Mouse (Mus musculus): ENCODE measurements around the gene Smurf1.
A peak's percentile ranks its signal among the peaks of the same experiment; 100 is the strongest.

Smurf1 gene

DNA sequence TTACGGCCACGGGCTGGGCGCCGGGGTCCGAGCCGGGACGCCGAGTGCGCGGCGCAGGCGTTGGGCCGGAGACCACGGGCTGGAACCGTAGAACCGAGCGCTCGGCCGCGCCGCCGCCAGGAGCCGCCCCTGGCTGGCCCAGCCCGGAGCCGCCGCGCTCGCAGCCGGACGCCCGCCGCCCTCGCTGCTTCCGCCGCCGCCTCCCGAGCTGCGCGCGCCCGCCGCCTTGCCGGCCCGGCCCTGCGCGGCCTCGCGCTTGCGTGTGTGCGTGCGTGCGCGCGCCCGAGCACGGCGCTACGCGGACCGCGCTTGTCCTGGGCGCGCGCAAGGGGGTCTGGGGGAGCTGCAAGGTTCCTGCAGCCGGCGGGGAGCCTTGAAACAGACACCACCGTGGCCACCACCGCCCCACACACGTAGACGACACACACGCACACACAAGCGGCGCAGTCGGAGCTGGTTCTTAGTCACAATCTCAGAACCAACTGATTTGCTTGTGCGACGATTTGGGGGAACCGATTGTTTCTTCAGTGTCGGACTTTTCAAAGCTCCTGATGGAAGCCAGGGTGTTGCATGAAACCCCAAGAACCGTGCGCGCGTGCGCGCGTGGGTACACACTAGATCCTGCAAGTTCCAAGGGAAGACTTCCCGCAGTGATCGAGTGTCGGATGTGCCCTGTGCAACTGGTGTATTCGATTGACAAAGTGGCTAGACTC is at the start of gene Smurf1:
Smurf1 (minus strand) TSS at position 209 of the 713 bp plus-strand sequence.
- peak; percentile 53 for ATAC-seq (ENCODE audit: insufficient number of reproducible peaks, low FRiP score, low TSS enrichment)

DNA sequence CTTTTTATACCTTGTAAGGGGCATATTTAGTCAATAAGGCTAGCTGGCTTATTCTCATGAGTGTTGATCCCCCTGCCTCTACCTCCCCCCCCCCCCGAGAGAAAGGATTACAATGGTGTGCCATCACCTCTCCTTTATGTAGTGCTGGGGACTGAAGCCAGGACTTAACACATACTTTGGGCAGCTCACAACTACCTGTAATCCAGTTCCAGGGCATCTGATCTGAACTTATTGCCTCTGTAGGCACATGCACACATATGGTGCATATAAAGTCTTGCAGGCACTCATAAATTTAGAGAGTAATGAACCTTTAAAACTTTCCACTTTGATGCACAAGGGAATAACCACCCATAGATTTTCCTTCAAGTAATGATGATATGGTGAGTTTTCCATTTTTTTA is 48.6 kb upstream of the Smurf1 start:
- no peak for ATAC-seq (ENCODE audit: insufficient number of reproducible peaks, low FRiP score, low TSS enrichment)

- ATAC-seq (ENCODE audit: insufficient number of reproducible peaks, low FRiP score, low TSS enrichment), result no peak
Measured at GRCm38 (mm10) chr5:145008878-145009659, 43.4 kb upstream of the Smurf1 start.

DNA sequence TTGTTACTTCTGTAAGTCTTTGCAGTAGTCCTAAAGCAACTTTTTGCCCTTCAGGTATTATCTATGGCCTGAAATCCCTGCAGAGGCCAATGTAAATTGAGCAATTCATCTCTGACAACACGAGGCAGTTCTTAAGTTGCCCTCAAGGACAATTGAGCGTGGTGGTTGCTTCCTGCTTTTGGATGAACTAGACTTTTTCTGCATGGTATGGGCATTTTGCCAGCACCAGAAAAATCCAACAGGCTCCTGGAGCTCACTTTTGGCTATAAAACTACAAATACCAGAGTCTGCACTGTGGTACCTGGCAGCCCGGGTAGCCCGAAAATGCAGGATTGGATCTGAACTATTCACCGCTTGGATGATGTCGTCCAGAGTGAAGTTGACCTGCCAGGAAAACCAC is 39.9 kb upstream of the Smurf1 start:
- no peak for ATAC-seq (ENCODE audit: insufficient number of reproducible peaks, low FRiP score, low TSS enrichment)

- no peak for ATAC-seq (ENCODE audit: insufficient number of reproducible peaks, low FRiP score, low TSS enrichment)
Measured at GRCm38 (mm10) chr5:145004495-145004894, 38.8 kb upstream of the Smurf1 start.

DNA sequence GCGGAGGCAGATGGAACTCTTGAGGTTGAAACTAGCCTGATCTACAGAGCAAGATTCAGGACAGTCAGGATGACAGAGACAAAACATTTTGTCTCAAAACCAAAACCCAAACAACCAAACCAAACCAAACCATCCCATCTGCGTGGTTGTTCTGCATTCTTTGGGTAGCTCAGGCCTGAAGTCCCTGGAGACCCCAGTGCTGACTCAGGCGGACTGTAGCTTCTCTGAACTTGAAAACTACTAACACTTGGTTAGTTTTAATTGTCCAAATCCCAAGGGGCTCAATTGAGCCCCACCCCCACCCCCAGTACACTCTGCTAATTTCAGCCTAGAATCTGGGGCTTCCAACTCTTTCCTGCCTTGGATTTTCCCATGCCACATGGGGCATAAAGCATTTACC is 37.7 kb upstream of the Smurf1 start:
- no peak for ATAC-seq (ENCODE audit: insufficient number of reproducible peaks, low FRiP score, low TSS enrichment)

DNA sequence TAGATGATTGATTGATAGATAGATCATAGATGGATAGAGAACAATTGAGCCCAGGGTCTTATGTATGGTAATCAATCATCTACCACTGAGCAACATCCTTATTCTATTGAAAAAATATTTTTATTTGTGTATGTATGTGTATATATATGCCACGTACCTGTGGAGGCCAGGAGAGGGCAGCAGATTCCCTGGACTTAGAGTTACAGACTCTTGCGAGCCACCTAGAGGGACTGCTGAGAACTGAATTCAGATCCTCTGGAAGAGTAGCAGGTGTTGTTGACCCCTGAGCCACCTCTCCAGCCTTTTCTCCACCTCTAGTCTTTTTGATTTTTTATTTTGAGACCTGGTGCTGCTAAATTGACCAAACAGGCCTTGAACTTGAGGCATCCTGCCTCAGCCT is 32.8 kb upstream of the Smurf1 start:
- ATAC-seq (ENCODE audit: insufficient number of reproducible peaks, low FRiP score, low TSS enrichment), result no peak

- no peak for ATAC-seq (ENCODE audit: insufficient number of reproducible peaks, low FRiP score, low TSS enrichment)
Measured at GRCm38 (mm10) chr5:144990481-144990880, 24.8 kb upstream of the Smurf1 start.

DNA sequence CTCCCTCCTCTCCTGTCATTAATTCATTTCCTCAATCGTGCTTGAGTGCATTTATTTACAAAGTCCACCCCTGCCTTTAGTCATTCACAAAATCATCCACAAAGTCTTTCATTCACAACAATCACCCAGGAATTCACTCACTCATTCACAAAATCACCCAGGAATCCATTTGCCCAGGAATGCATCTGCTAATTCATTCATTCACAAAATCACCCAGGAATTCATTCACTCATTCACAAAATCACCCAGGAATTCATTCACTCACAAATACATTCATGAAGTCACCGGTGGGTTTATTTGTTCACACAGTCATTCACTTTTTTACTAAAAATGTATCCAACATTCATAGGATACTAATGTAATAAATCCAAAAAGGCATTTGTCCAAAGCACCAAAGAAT is 24.4 kb upstream of the Smurf1 start:
- no peak for ATAC-seq (ENCODE audit: insufficient number of reproducible peaks, low FRiP score, low TSS enrichment)

GRCm38 (mm10) chr5:144989061-144989405 is 23.4 kb upstream of the Smurf1 start:
- ATAC-seq (ENCODE audit: insufficient number of reproducible peaks, low FRiP score, low TSS enrichment), result no peak

DNA sequence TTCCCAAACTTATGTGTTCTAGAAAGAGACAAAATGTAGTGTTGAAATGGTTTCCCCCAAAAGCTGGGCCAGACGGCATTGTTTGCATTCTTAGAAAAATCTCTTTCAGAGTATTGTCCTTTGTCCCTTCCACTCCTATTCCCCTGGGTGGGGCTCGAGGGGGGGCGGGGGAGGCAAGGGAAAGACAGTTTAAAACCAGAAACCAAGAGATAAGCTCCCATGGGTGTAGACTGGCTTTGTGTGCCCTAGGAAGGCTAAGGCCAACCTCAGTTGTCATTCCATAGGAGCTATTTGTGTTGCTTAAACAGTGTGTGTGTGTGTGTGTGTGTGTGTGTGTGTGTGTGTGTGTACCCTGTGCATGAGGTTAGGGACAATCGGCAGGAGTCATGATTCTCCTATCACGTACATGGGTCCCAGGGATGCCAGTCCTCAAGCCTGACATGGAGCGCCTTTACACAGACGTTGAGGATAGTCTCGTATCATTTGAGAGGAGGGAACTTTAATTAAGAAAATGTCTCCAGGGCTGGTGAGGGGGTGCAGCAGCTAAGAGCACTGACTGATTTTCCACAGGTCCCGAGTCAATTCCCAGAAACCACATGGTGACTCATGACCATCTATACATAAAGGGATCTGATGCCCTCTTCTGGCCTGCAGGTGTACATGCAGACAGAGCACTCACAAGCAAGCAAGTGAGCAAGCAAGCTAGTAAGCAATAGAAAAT is 22.9 kb upstream of the Smurf1 start:
- no peak for ATAC-seq (ENCODE audit: insufficient number of reproducible peaks, low FRiP score, low TSS enrichment)

- ATAC-seq (ENCODE audit: insufficient number of reproducible peaks, low FRiP score, low TSS enrichment), result no peak
Measured at GRCm38 (mm10) chr5:144987561-144987960, 21.9 kb upstream of the Smurf1 start.

DNA sequence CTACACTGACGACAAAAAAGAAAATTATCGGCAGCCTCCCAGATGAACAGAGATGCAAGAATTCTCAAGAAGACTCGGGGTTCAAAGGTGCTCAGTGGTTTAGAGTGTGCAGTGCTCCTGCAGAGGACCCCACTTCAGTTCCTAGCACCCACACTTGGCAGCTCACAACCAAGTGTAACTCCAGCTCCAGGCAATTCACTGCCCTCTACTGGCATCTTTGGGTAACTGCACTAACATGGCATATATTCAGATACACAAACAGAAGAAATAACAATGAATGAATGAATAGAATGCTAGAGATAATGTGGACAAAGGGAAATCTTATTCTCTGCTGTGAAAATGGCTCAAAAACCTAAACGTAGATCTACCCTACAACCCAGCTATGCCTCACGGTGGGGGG is 19.2 kb upstream of the Smurf1 start:
- ATAC-seq (ENCODE audit: insufficient number of reproducible peaks, low FRiP score, low TSS enrichment), result no peak

DNA sequence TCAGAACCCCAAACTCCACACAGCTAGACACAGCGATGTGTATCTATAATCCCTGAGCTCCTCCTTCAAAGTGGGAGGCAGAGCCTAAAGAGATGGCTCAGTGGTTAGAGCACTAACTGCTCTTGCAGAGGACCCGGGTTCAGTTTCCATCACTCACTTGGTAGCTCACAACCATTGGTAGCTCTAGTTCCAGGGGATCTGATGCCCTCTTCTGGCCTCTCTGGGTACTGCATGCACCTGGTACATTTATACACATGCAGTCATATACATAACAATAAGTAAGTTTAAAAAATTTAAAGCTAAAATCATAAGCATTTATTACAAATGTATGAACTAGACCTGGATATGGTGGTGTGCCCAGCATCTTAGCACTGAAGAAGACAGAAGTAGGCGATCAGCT is 17.6 kb upstream of the Smurf1 start:
- no peak for ATAC-seq (ENCODE audit: insufficient number of reproducible peaks, low FRiP score, low TSS enrichment)

- ATAC-seq (ENCODE audit: insufficient number of reproducible peaks, low FRiP score, low TSS enrichment), result no peak
Measured at GRCm38 (mm10) chr5:144979110-144979509, 13.5 kb upstream of the Smurf1 start.

DNA sequence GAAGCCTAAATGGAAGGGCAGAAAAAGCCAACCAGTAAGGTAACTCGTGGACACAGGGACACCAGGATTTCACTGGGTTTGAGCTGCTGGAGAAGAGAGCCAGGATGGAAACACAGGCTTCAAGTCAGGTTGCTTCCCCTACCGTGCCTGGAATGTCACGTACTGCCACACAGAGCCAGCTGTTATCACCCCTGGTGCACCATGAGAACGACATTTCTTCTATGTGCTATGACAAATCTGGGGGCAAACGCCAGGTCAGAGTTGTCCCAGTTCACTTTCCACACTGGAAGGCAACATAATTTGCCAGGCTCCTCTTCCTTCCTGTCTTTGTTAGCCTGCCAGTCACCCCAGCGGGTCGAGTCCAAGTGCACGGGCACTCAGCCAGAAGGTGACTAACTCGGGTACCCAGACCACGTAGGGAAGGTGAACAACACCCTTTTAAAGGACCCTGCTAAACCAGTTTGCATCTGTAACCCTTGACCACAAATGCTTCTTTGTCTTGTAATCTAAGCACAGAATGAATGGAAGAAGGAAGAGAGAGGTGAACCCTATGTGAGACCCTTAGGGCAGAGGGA is 13.0 kb upstream of the Smurf1 start:
- ATAC-seq (ENCODE audit: insufficient number of reproducible peaks, low FRiP score, low TSS enrichment), result no peak

DNA sequence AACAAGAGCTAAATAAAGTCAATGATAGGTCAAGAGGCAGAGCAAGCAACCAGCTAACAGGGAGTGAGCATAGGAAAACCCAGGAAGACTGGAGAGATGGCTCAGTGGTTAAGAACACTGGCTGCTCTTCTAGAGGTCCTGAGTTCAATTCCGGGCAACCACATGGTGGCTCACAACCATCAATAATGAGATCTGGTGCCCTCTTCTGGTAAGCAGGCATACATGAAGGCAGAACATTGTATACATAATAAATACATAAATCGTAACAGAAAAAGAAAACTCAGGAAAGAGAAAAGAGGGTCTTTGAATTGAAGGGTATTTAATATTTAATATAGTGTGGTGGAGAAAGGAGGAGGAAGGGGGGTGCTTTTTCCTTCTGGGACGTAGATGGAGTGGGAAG is 5.6 kb upstream of the Smurf1 start:
- ATAC-seq (ENCODE audit: insufficient number of reproducible peaks, low FRiP score, low TSS enrichment), result no peak

- peak; percentile 27; the same call in 1 of the 2 replicates for ATAC-seq (ENCODE audit: insufficient number of reproducible peaks, low FRiP score, low TSS enrichment)
Measured at GRCm38 (mm10) chr5:144964872-144965638, 592 bp downstream of the Smurf1 start.

DNA sequence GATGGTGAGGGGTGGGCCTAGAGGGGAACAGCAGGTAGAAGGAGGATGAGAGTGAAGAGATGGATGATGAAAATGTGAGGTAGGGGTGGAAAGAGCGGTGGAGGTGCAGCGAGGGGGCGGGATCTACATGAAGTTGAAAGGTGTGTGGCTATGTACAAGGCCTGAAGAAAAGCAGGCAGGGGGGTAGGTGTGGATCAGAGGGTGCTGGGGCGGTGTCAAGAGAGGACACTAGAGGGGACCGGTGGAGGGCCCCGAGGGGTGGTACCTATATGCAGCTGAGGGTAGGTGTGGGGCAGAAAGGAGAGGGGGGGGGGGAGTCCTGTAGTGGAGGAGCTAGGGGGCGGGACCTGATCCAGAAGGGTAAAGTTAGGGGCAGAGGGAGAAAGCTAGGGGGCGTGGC is 1.2 kb downstream of the Smurf1 start:
- ATAC-seq (ENCODE audit: insufficient number of reproducible peaks, low FRiP score, low TSS enrichment), result 0 out of 2 replicates have a peak, but pooled peaks have one; percentile 11

DNA sequence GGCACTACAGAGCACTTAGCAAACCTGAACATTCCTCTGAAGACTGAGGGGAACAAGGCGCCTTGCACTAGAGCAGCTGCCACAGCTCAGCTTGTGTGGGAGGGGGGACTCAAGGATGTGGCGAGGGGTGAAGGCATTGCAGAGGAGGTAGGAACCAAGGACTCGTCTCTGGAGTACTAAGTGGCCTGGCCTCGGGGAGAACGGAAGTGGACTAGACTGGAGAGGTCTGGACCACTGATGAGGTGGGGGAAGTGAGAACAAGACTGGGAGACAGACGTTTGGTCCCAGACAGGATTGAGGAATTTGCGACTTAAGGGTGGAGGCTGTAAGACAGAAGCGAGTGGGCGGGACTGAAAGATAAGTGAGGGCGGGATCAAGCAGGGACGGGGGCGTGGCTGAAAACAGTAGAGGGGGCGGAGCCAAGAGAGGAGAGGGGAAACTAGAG is 1.8 kb downstream of the Smurf1 start:
- ATAC-seq (ENCODE audit: insufficient number of reproducible peaks, low FRiP score, low TSS enrichment), result no peak
